Mouse (Mus musculus): ENCODE measurements around the gene Asap2.

- no peak for TF ChIP-seq CTCF (IDR thresholded peaks at IDR 0.05; ENCODE audit: control insufficient read depth, insufficient read depth, insufficient replicate concordance, low read depth, low read length)
- no peak for TF ChIP-seq POLR2A (IDR thresholded peaks at IDR 0.05; ENCODE audit: control insufficient read depth, low read depth, low read length)
These were observed 152.4 kb downstream of the Asap2 start for GRCm38 (mm10) chr12:21142489-21143254.
